Mouse (Mus musculus) adrenal gland, adult 2 months (tissue): ENCODE results near the gene Dap. TPM values are rescaled to one million over a fixed set of nuclear protein-coding genes. Genes with fewer than 3 reads are reported as not detected.
A peak's percentile ranks its signal among the peaks of the same experiment; 100 is the strongest.

Experiments used
- DNase-seq: peaks from one replicate; pipeline ENCODE4 v3.0.0; 2021
- long read RNA-seq: library from polyadenylated mRNA; stranded (forward); transcript quantifications from one replicate; pipeline ENCODE4 v2.0.0, GENCODE M21; 2021
- polyA plus RNA-seq: library from polyadenylated mRNA; depleted of rRNA; stranded (reverse); fragments of >200 nt; gene quantifications from 2 replicates; pipeline ENCODE4 v1.2.3, GENCODE M21; 2012; rRNA removed
- total RNA-seq, 2 experiments: library from RNA; stranded (reverse); gene quantifications; 2 replicates each; pipeline ENCODE4 v1.2.3; 2021

Dap gene
- total RNA-seq (100 to 1,000 TPM in 1 of 2 experiments, 10 to 100 TPM in 1; 96.8 to 113 TPM), polyA plus RNA-seq (83.3 and 84.5 TPM in 2 replicates)
- long read RNA-seq, transcript Dap-201 (4 exons, 1,555 nt) = major isoform, 145 of 147 reads
- long read RNA-seq, partial matches to known transcripts = 0 of 147 reads
- long read RNA-seq, other reads (novel, unspliced or antisense) = 2 of 147 reads

GRCm38 (mm10) chr15:31224135-31224761 lies at the start of gene Dap:
Dap (plus strand) TSS chr15:31224314.
- DNase-seq = peak; percentile 99

GRCm38 (mm10) chr15:31176566-31176965 lies 47.5 kb upstream of the Dap start:
- DNase-seq = no peak

- peak; percentile 86 for DNase-seq
Measured at GRCm38 (mm10) chr15:31184651-31185443, 39.3 kb upstream of the Dap start.

- DNase-seq = no peak
Measured at GRCm38 (mm10) chr15:31185506-31185905, 38.6 kb upstream of the Dap start.

GRCm38 (mm10) chr15:31186371-31186901 lies 37.7 kb upstream of the Dap start:
- DNase-seq = no peak

DNA sequence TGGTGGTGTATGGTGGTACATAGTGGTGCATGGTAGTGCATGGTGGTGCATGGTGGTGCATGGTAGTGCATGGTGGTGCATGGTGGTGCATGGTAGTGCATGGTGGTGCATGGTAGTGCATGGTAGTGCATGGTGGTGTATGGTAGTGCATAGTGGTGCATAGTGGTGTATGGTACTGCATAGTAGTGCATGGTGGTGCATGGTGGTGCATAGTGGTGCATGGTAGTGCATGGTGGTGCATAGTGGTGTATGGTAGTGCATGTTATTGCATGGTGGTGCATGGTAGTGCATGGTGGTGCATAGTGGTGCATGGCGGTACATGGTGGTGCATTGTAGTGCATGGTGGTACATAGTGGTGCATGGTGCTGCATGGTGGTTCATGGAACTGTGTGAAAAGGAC lies 31.6 kb upstream of the Dap start:
- DNase-seq = no peak

DNA sequence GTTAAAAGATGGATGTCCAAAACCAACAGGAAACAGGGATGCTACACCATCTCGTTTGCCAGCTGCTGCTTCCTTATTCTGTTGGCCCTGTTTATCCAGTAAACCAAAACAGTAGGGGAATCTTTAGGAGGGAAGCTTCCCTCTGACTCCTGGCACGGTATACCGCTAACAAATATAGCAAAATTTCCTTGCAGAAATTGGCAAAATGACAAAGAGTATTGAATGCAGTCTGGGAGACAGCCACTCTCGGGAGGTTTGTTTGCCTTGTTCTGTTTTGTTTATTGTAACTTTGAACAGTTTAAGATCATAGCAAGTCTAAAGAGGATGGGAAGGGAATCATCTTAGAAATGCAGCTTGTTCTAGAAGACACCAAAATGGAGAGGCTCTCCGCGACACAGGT lies 28.3 kb upstream of the Dap start:
- DNase-seq = no peak

DNA sequence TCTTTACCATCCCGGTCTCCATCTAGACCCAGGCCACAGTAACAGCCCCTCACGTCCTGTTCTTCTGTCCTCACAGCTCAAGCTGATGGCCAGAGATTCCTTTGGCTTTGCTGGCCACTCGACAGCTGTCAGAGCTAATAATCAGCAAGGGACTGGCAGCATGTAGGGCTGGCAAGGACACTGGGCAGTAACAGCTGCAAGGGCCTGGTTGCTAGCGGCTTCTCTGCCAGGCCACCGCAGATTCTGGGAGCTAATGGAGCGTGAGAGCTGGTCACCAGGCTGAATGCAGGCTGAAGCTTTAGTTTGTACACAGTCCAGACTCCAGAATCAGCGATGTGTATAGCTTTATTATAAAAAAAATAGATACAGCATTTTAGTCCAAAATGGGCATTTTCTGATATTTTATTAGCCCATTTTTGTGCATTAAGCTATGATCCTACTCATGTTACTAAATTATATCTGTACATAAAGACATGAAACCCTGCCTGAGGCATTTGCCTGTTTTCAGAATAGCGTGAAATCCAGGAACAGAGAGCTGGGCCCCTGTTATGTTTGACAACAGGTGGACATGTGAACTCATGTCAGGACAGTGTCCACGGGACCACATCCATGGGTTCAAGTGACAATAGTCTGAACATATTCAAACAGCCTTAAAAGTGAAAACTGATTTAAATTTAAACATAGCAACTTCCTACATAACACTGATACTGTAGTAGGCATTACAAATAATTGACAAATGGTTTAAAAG lies 16.6 kb upstream of the Dap start:
- no peak for DNase-seq

DNA sequence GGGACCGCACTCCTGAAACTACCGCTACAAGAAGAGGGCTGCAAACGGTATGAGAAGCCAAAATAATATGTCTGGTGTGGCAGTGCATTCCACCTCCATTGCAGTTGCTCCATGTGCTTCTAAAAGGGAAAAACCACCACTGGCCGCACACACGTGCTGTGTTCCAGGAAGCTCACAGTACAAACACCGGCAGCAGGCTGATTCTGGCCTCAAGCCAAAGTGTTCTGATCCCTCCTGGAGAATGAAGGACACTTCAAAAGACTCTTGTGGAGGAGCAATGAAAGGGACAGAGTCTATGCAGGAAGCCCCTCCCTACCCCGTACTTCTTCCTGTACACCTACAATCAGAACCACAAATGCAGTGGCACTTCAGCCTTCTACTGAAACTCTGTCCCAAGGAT lies 12.2 kb upstream of the Dap start:
- DNase-seq = peak; percentile 37

GRCm38 (mm10) chr15:31213619-31214270 lies 10.4 kb upstream of the Dap start:
- DNase-seq = no peak

- no peak for DNase-seq
Measured at GRCm38 (mm10) chr15:31222216-31222615, 1.9 kb upstream of the Dap start.

GRCm38 (mm10) chr15:31223596-31224134 lies 449 bp upstream of the Dap start:
- peak; percentile 46 for DNase-seq

DNA sequence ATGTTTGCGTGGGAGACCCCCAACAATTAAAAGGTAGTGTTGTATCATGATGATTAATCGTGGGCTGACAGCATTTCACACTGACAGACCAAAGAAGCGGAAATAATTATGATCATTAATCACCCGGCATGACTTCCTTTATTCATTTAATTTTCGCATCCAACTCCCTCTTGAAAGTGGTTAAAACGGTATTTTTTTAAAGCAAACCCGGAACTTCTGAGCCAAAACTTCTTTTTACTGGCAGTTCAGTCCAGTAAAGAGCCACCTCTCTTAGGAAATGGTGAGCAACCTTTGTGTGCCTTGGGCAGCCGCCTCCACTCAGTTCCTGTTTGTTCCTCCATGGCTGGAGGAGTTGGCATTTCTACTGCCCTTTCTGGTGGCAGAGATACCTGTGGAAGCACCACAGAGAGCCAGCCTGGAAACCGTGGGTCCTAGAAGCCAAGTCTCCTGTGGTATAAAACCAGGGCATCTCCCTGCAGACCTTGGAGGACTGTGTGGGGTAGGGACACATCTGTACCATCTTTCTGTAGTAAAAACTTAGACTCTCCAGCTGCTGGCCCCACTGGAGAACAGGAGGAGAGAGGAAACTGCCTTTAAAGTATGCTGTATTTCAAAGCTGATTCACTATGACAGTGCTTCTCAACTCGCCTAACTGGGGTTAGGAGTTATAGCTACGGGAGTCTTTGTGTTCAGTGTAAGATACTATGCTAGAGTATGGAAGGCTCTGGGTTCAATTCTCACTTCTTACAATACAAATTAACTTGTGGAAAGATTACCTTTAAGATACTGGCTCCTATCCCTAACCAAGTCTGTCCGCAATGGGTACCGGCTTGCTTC lies 910 bp downstream of the Dap start:
- peak; percentile 45 for DNase-seq

DNA sequence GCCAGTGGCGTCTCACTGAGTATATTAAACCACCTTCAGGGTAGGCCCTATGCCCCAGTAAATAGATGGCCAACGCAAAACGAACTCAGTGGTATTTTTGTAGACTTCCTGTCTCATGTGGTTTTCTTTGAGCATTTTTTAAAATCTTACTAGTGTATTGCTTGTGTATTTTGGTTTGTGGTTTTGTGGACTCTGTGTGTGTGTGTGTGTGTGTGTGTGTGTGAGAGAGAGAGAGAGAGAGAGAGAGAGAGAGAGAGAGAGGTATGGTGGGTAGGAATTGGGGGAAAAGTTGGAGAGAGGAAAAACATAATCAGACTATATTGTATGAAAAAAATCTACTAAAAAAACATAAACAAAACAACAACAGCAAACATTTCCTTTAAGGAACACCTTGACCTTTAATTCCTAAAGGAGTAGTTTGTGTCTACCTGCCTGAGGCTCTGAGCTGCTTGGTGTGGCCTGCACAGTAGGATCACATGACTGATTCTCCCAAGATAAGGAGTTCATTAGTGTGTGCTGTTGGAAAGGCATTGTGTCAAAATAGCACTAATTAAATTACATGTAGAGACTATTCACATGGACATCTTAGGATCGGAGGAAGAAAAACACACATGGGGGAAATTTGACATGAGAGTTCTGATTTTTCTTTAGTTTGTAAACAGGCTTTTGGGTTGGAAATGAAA lies 1.7 kb downstream of the Dap start:
- DNase-seq = no peak

- DNase-seq = no peak
Measured at GRCm38 (mm10) chr15:31226464-31226863, 2.4 kb downstream of the Dap start.

DNA sequence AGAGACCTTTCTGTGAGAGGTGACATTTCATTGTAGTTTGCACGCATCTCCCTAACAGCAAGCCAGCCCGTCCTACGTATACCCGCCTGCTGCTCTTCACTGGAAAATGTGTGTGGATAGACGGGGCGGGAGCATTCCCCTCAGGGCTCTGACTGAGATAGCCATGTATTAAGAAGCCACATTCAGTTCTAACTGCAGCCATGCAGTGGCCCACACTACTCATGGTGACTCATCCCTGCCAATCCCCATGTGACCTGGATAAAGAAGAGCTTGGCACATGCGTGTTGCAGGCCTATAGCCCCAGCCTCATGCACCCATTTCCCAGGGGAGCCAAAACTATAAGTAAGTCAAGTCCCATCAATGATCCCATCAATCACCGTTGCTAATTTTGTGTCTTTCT lies 3.7 kb downstream of the Dap start:
- peak; percentile 53 for DNase-seq

DNA sequence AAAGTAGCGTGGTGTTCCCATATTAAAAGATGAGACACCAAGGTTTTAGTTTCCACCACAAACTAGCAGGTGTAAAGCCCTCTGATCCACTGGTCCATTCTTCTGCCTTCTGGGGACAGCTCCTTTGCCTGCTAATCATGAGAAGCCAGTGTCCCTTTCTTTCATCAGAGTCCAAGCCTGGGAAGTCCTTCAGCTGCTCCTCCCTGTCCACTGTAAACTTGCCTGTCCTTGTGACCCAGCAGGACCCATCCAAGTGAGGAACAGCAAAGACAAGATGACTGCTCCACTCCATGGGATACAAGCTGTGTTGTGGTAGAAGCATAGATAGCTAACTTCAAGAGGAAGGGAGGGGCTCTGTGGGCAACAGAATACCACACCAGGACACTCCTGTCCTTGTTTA lies 8.9 kb downstream of the Dap start:
- DNase-seq = no peak

GRCm38 (mm10) chr15:31235794-31236548 lies 11.9 kb downstream of the Dap start:
- DNase-seq = no peak

- no peak for DNase-seq
Measured at GRCm38 (mm10) chr15:31236549-31236907, 12.4 kb downstream of the Dap start.
